8 mouse cellular contexts compared by ENCODE assay signal in the genomic region with DNA sequence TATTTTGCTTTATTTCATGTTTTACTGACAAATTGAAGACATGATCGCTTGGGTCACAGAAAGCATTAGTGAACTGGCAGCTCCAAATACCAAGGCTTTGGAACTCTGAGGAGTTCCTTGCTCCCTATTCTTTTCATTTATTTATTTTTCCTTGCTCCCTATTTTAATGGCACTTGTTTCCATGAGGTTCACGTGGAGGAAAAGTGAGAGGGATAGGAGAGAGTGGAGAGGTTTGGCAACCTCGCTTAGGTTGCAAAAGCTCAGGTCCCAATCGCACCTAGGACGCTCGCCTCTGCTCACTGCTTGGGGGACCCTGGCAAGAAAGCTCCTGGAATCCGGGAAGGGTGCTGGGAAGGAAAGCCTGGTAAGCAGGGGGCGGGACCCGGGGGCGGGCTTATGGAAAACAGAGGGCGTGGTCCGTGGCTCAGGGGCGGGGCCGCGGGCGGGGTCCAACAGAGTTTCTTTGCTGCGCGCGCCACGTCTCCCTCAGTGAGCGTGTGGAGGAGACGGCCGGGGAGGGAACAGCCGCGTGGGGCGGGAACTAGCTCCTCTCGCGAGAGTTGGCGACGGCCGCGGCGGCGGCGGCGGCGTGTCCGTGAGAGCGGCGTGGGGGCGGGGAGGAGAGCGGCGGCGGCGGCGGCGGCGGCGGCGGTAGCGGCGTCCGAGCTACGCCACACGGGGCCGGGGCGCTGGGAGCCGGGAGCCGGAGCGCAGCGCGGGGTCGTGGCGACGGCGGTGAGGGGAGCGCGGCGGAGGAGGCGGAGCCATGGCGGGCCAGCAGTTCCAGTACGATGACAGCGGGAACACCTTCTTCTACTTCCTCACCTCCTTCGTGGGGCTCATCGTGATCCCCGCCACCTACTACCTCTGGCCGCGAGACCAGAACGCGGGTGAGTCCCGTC. TPM values are rescaled to one million over a fixed set of nuclear protein-coding genes. Genes with fewer than 3 reads are reported as not detected.
DNase-seq lines count a peak whose midpoint lies in the region; ATAC-seq and TF ChIP-seq lines count a peak whose summit lies in the region.

A gene (plus strand): TSS at position 498 of the 902 bp plus-strand sequence.

- H3K4me1 ChIP-seq in bone marrow macrophage, adult 2 months (ENCODE audit: control insufficient read depth, insufficient read depth, low read length) = peaks cover 27% of the 10 kb centered on the region
- peaks cover 11% of the 10 kb centered on the region for H3K4me1 ChIP-seq in embryonic fibroblast, embryonic 13.5 days (ENCODE audit: control insufficient read depth, insufficient read depth, low read length)
- peaks cover 25% of the 10 kb centered on the region for H3K4me1 ChIP-seq in kidney, embryonic 14.5 days (ENCODE audit: control insufficient read depth, insufficient read depth, low read length)
- peaks cover 24% of the 10 kb centered on the region for H3K4me1 ChIP-seq in limb, embryonic 15.5 days

- no peak for TF ChIP-seq CTCF in bone marrow macrophage, adult 2 months (IDR thresholded peaks at IDR 0.05; ENCODE audit: low read depth, low read length)
- no peak for TF ChIP-seq CTCF in embryonic fibroblast, embryonic 13.5 days (IDR thresholded peaks at IDR 0.05; ENCODE audit: borderline replicate concordance, insufficient read depth, low read length)

- H3K9me3 ChIP-seq in kidney, embryonic 14.5 days (ENCODE audit: control insufficient read depth, low read length) = no peaks in the 10 kb centered on the region
- H3K9me3 ChIP-seq in limb, embryonic 15.5 days = no peaks in the 10 kb centered on the region

- TF ChIP-seq POLR2A in bone marrow macrophage, adult 2 months (IDR thresholded peaks at IDR 0.05; ENCODE audit: borderline replicate concordance, low read depth, low read length) = no peak
- TF ChIP-seq POLR2A in embryonic fibroblast, embryonic 13.5 days (IDR thresholded peaks at IDR 0.05; ENCODE audit: low read depth, low read length) = peak; percentile 71

- H3K36me3 ChIP-seq in kidney, embryonic 14.5 days (ENCODE audit: control insufficient read depth, insufficient read depth, low read length) = no peaks in the 10 kb centered on the region
- no peaks in the 10 kb centered on the region for H3K36me3 ChIP-seq in limb, embryonic 15.5 days

- peak; percentile 93 for DNase-seq in A20 (ENCODE audit: low read depth, low spot score)
- DNase-seq in heart, adult 9 months (ENCODE audit: low spot score in 2 of 2) = peak; percentile 96 to 97
- peak; percentile 87 to 92 for DNase-seq in monocyte, adult 2 months (ENCODE audit: low read depth in 1 of 2, low spot score in 2 of 2)
- peak; percentile 95 for DNase-seq in spleen, postnatal 36 days (ENCODE audit: low spot score in 2 of 2)

- H3K4me3 ChIP-seq in bone marrow macrophage, adult 2 months (ENCODE audit: insufficient read depth, low read length) = peak within 1 kb of the TSS; percentile 100
- H3K4me3 ChIP-seq in embryonic fibroblast, embryonic 13.5 days (ENCODE audit: insufficient read depth, low read length) = peak within 1 kb of the TSS; percentile 75
- H3K4me3 ChIP-seq in kidney, embryonic 14.5 days (ENCODE audit: low read length) = peak within 1 kb of the TSS; percentile 93
- H3K4me3 ChIP-seq in limb, embryonic 15.5 days = peak within 1 kb of the TSS; percentile 96

- H3K4me2 ChIP-seq in kidney, embryonic 14.5 days (replicated peaks; ENCODE audit: low read depth, low read length) = peak within 1 kb of the TSS; percentile 69
- peak within 1 kb of the TSS; percentile 73 for H3K4me2 ChIP-seq in limb, embryonic 15.5 days

- no peaks in the 10 kb centered on the region for H3K27me3 ChIP-seq in kidney, embryonic 14.5 days (ENCODE audit: control insufficient read depth, insufficient read depth, low read length)
- H3K27me3 ChIP-seq in limb, embryonic 15.5 days = no peaks in the 10 kb centered on the region

- 1% methylated on average over 35 of the region's 81 CpGs for WGBS in kidney, embryonic 14.5 days
- WGBS in limb, embryonic 15.5 days = 2% methylated on average over 39 of the region's 81 CpGs

- H3K27ac ChIP-seq in bone marrow macrophage, adult 2 months (ENCODE audit: insufficient read depth, low read depth, low read length) = peak within 1 kb of the TSS; percentile 84
- peak within 1 kb of the TSS; percentile 83 for H3K27ac ChIP-seq in embryonic fibroblast, embryonic 13.5 days (ENCODE audit: insufficient read depth, low read length)
- peak within 1 kb of the TSS; percentile 94 for H3K27ac ChIP-seq in kidney, embryonic 14.5 days (ENCODE audit: low read depth, low read length)
- H3K27ac ChIP-seq in limb, embryonic 15.5 days = peak within 1 kb of the TSS; percentile 90

- H3K9ac ChIP-seq in kidney, embryonic 14.5 days (ENCODE audit: low read depth, low read length) = peak within 1 kb of the TSS; percentile 97
- H3K9ac ChIP-seq in limb, embryonic 15.5 days = peak within 1 kb of the TSS; percentile 97

- peak; percentile 97 for ATAC-seq in kidney, embryonic 14.5 days (ENCODE audit: low FRiP score, low TSS enrichment)
- peak; percentile 96 for ATAC-seq in limb, embryonic 15.5 days (ENCODE audit: insufficient number of reproducible peaks, low FRiP score, low TSS enrichment, low read depth)

RNA-seq across cellular contexts. Expression of the gene that starts here (rescaled TPM):
- polyA plus RNA-seq in bone marrow macrophage, adult 2 months (2012; ENCODE audit: insufficient read depth, insufficient read length, missing spikeins) = 53.1 and 53.4 TPM in 2 replicates
- polyA plus RNA-seq in embryonic fibroblast, embryonic 13.5 days (2011; ENCODE audit: insufficient read length, low read depth, missing spikeins) = 106 and 124 TPM in 2 replicates
- polyA plus RNA-seq in kidney, embryonic 14.5 days (2014; fragmentation: Nextera tagmentation; extraction: Ambion mirVana) = 18.6 and 27.0 TPM in 2 replicates
- 20.1 and 24.1 TPM in 2 replicates for polyA plus RNA-seq in limb, embryonic 15.5 days (2015; fragmentation: Nextera tagmentation; extraction: Ambion mirVana)

Comparison
In these comparisons a context has a peak if more than half of its experiments do, and no peak if none do; other contexts are left out.
1. Peak in every context shown above with its lines: DNase-seq, ATAC-seq, H3K4me3 ChIP-seq and H3K27ac ChIP-seq.